Mouse (Mus musculus) gastrocnemius, adult 2 months (tissue): ENCODE data around the gene Klf2. TPM values are rescaled to one million over a fixed set of nuclear protein-coding genes. Genes with fewer than 3 reads are reported as not detected.
A peak's percentile ranks its signal among the peaks of the same experiment; 100 is the strongest.

Experiments used
- DNase-seq: peaks from one replicate; pipeline ENCODE4 v3.0.0; 2022
- H3K27ac ChIP-seq: fragments of 200-600 bp; 2 replicates; pipeline ENCODE4 v1.8.1; 2022; ENCODE audit warnings: mild to moderate bottlenecking
- H3K4me3 ChIP-seq: fragments of 200-600 bp; 2 replicates; pipeline ENCODE4 v1.8.1; 2022; ENCODE audit warnings: mild to moderate bottlenecking, moderate library complexity
- CTCF ChIP-seq: fragments of 200-600 bp; IDR thresholded peaks from 2 replicates; pipeline ENCODE4 v1.8.1; 2022; ENCODE audit warnings: antibody characterized with exemption, mild to moderate bottlenecking, moderate library complexity
- intact Hi-C: fragments of 180-260 bp; cut with DNase I; formaldehyde crosslinking; loops from one replicate; pipeline ENCODE4 v1.15.1; 2025
- long read RNA-seq, 2 experiments: library from polyadenylated mRNA; stranded (forward); transcript quantifications; one replicate each; pipeline ENCODE4 v2.0.0; 2021
- total RNA-seq, 2 experiments: library from RNA; stranded (reverse); gene quantifications; 2 replicates each; pipeline ENCODE4 v1.2.3; 2021

Klf2 gene
- total RNA-seq, result 10 to 100 TPM in 1 of 2 experiments, 1 to 10 TPM in 1; 9.1 to 38.9 TPM
- long read RNA-seq, experiment 1, transcript Klf2-201 (3 exons, 1,847 nt), result major isoform, 35 of 37 reads
- long read RNA-seq, experiment 1, partial matches to known transcripts, result 2 of 37 reads
- long read RNA-seq, experiment 1, other reads (novel, unspliced or antisense), result 0 of 37 reads
- long read RNA-seq, experiment 2, transcript Klf2-201 (3 exons, 1,847 nt), result major isoform, 19 of 23 reads
- long read RNA-seq, experiment 2, partial matches to known transcripts, result 4 of 23 reads
- long read RNA-seq, experiment 2, other reads (novel, unspliced or antisense), result 0 of 23 reads

DNA sequence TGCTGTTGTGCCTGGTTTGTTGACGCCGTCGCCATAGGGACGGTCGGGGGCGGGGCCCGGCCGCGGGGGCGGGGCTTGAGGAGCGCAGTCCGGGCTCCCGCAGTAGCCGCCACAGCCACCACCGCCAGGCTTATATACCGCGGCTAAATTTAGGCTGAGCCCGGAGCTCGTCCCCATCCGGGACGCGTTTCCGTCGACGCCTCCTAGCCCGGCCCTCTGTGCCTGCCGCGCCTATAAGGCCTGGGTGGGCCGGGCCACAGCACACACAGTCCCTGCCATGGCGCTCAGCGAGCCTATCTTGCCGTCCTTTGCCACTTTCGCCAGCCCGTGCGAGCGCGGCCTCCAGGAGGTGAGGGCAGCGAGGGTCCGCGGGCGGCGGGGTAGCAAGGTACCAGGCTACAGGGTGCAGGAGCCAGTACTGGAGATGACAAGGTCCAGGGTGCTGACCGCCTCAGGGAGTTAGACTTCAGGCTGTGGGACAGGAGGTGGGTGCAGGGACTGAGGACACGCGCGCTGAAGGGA, at the start of gene Klf2:
Gene Klf2 (plus strand): TSS at position 233 of the 522 bp plus-strand sequence.
- H3K27ac ChIP-seq, result peak within 1 kb of the TSS; percentile 94
- intact Hi-C loops, result loop anchor here (2.0 kb wide), 1 partner anchor 24 kb away; no protein-coding TSS in a partner anchor
- peak within 1 kb of the TSS; percentile 77 for H3K4me3 ChIP-seq
- TF ChIP-seq CTCF, result no peak
- peak; percentile 99 for DNase-seq

DNA sequence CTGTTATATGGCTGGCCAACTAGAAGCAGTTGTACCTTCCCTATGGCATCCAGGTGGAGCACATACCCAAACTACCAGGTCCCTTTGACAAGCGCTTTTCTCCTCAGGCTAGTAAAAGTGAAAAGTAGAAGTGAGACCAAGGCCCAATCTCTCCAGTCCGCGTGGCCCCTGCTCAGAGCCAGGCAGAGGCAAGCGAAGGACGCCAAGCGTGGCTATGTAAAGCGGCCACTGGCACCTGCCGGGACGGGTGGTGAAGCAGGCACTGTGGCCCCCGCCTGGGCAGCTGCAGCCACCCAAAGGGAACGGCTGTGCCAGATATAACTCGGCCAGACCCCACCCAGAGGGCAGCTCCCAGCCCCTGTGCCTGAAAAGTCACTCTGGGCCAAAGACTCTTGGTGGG, 48.2 kb upstream of the Klf2 start:
- no peak for TF ChIP-seq CTCF
- H3K27ac ChIP-seq, result peak overlapping the region; percentile 87
- DNase-seq, result no peak
- H3K4me3 ChIP-seq, result no peak overlapping the region
- intact Hi-C loops, result no loop called here

GRCm38 (mm10) chr8:72271051-72271660, 47.7 kb upstream of the Klf2 start:
- peak overlapping the region; percentile 87 for H3K27ac ChIP-seq
- intact Hi-C loops, result no loop called here
- no peak for DNase-seq
- no peak overlapping the region for H3K4me3 ChIP-seq
- TF ChIP-seq CTCF, result no peak

GRCm38 (mm10) chr8:72271691-72272090, 47.1 kb upstream of the Klf2 start:
- intact Hi-C loops, result no loop called here
- no peak for DNase-seq

DNA sequence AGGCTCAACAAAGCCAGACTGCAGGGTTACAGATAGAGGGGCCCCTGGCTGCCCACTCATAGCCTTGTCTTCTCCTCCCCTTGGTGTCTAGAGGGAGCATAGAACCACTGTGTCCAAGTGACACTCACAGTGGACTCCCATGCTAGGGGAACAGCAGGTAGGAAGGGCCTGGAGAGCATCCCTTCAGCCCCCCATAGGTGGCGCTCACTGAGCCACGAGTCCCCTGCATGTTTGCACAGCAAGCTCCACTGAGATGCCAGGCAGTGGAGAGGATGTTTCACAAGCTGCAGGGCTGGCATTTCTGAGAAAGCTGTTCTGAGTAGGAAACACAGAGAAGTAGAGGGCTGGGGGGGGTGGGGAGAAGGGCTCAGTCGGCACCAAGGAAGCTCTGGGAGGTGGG, 46.5 kb upstream of the Klf2 start:
- peak; percentile 71 for TF ChIP-seq CTCF
- Histone ChIP-seq H3K27ac (peak overlapping the region; percentile 87), H3K4me3 (no peak overlapping the region)
- peak; percentile 79 for DNase-seq
- intact Hi-C loops, result no loop called here

More at GRCm38 (mm10) chr8:72271691-72272090, 47.1 kb upstream of the Klf2 start:
- Histone ChIP-seq H3K27ac (peak overlapping the region; percentile 87), H3K4me3 (no peak overlapping the region)
- no peak for TF ChIP-seq CTCF

DNA sequence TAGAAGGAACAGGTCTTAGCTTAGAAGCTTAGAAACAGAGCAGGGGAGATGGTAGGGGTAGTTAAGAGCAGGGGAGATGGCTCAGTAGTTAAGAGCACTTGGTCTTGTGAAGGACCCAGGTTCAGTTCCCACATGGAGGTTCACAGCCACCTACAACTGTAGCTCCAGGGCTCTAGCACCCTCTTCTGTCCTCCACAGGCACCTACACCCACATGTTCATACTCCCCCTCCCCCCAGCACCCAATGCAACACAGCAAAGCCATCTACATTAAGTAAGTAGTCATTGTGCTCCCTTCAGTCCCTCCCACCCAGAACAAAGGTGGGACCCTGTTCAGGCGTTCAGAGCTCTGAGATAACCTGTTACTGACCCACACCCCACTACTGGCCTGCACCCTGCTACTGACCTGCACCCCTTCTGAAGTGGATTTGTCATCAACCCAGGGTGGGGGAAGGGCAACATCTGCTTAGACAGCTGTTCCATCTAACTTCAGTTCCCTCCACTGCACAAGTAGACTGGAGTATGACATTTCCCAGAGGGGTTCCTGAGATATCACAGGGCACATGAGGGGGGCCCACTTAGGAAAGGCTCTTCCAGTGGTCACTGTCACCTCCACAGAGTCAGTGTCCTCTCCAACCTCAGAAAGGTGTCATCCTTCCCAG, 45.6 kb upstream of the Klf2 start:
- peak overlapping the region; percentile 48 for H3K27ac ChIP-seq
- DNase-seq, result no peak
- no peak for TF ChIP-seq CTCF
- intact Hi-C loops, result no loop called here
- H3K4me3 ChIP-seq, result no peak overlapping the region

DNA sequence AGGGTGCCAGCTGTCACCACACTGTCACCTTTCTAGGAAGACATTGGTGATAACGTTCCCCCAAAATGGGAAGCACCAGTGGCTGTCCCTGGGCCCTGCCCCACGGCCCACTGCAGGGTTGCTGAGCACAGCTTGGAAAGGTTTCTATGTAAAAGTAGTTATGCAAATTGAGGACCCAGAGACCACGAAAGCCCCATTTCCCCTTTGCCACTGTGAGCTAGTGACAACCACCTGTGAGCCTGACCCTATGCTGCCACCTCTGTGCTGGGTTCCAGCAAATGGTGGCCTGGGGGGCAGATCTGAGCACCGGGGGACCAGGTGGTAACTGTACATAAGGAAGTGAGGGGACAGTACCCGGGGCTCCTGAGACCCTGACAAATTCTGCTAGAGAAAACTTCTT, 45.0 kb upstream of the Klf2 start:
- no peak for DNase-seq
- intact Hi-C loops, result no loop called here
- no peak for TF ChIP-seq CTCF
- H3K27ac ChIP-seq, result no peak overlapping the region
- H3K4me3 ChIP-seq, result no peak overlapping the region

- no peak for DNase-seq
- intact Hi-C loops, result no loop called here
- no peak for TF ChIP-seq CTCF
- Histone ChIP-seq H3K4me3 (no peak overlapping the region), H3K27ac (no peak overlapping the region)
Measured at GRCm38 (mm10) chr8:72277244-72277643, 41.6 kb upstream of the Klf2 start.

- TF ChIP-seq CTCF, result no peak
- intact Hi-C loops, result no loop called here
- H3K4me3 ChIP-seq, result no peak overlapping the region
- no peak overlapping the region for H3K27ac ChIP-seq
- no peak for DNase-seq
Measured at GRCm38 (mm10) chr8:72279151-72279550, 39.7 kb upstream of the Klf2 start.

DNA sequence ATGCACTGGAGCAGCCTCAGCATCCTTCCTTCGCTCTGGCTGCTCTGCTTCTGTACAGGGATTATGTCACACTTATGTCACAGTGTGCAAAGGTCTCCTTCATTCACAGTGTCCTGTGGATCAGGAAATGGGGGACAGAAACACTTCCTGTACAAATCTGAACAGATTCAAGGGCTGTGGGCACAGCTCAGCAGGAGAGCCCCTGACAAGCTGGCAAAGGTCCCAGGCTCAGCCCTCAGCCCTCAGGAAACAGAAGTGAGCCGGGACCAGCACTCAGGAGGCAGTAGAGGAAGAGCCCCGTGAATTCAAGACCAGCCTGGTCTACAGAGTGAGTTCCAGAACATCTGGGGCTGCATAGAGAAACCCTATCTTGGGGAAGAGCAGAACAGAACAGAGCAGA, 37.2 kb upstream of the Klf2 start:
- Histone ChIP-seq H3K27ac (no peak overlapping the region), H3K4me3 (no peak overlapping the region)
- DNase-seq, result no peak
- intact Hi-C loops, result no loop called here
- TF ChIP-seq CTCF, result no peak

GRCm38 (mm10) chr8:72285285-72285684, 33.5 kb upstream of the Klf2 start:
- Histone ChIP-seq H3K27ac (no peak overlapping the region), H3K4me3 (no peak overlapping the region)
- no peak for TF ChIP-seq CTCF
- DNase-seq, result no peak
- intact Hi-C loops, result loop anchor here (5.0 kb wide), 1 partner anchor 47 kb away; no protein-coding TSS in a partner anchor

- no peak for DNase-seq
- intact Hi-C loops, result loop anchor here (5.0 kb wide), 1 partner anchor 43 kb away; no protein-coding TSS in a partner anchor
- Histone ChIP-seq H3K4me3 (no peak overlapping the region), H3K27ac (no peak overlapping the region)
- no peak for TF ChIP-seq CTCF
Measured at GRCm38 (mm10) chr8:72289051-72289450, 29.8 kb upstream of the Klf2 start.

GRCm38 (mm10) chr8:72291104-72291503, 27.7 kb upstream of the Klf2 start:
- TF ChIP-seq CTCF, result no peak
- intact Hi-C loops, result no loop called here
- Histone ChIP-seq H3K4me3 (no peak overlapping the region), H3K27ac (no peak overlapping the region)
- no peak for DNase-seq
